In genomic region chr5:118029035-118029408, GRCm38 (mm10) we compare ENCODE assay signal across 8 mouse cellular contexts. TPM values are rescaled to one million over a fixed set of nuclear protein-coding genes. Genes with fewer than 3 reads are reported as not detected.
A peak's percentile ranks its signal among the peaks of the same experiment; 100 is the strongest.
DNase-seq lines count a peak whose midpoint lies in the region; ATAC-seq and TF ChIP-seq lines count a peak whose summit lies in the region.

No protein-coding gene starts in this region.

- 0 out of 2 replicates have a peak, but pooled peaks have one; percentile 10 for TF ChIP-seq POLR2A in cerebellum, adult 2 months (IDR thresholded peaks at IDR 0.05; ENCODE audit: borderline replicate concordance, insufficient read depth, low read length)

- H3K27me3 ChIP-seq in cerebellum, adult 2 months (ENCODE audit: control insufficient read depth, insufficient read depth, low read length): no peaks in the 10 kb centered on the region
- peaks cover 54% of the 10 kb centered on the region for H3K27me3 ChIP-seq in neural tube, embryonic 11.5 days (ENCODE audit: control insufficient read depth, insufficient read depth, low read length)
- peaks cover 64% of the 10 kb centered on the region for H3K27me3 ChIP-seq in limb, embryonic 15.5 days
- peaks cover 23% of the 10 kb centered on the region for H3K27me3 ChIP-seq in stomach, embryonic 14.5 days (ENCODE audit: control insufficient read depth, insufficient read depth, low read length)

- H3K9ac ChIP-seq in neural tube, embryonic 11.5 days (ENCODE audit: low read length): no peak overlapping the region; the same call in 1 of the 2 replicates
- H3K9ac ChIP-seq in limb, embryonic 15.5 days: no peak overlapping the region
- peak overlapping the region; percentile 3; the same call in 1 of the 2 replicates for H3K9ac ChIP-seq in stomach, embryonic 14.5 days (replicated peaks; ENCODE audit: low read depth, low read length)

- DNase-seq in cerebellum, adult 2 months: peak in 1 of 2 experiments; percentile 55
- DNase-seq in neural tube, embryonic 11.5 days (ENCODE audit: low spot score): no peak
- no peak for DNase-seq in neural tube, embryonic 10.5 days (ENCODE audit: extremely low spot score, low spot score)
- DNase-seq in yolk sac, embryonic 10.5 days (ENCODE audit: low spot score): no peak
- no peak for DNase-seq in embryo, embryonic 10 days (ENCODE audit: low spot score)

- peak overlapping the region; percentile 40 for H3K4me2 ChIP-seq in neural tube, embryonic 11.5 days (ENCODE audit: low read depth)
- peak overlapping the region; percentile 100 for H3K4me2 ChIP-seq in limb, embryonic 15.5 days
- peak overlapping the region; percentile 99 for H3K4me2 ChIP-seq in stomach, embryonic 14.5 days (replicated peaks; ENCODE audit: low read depth, low read length)

- peaks cover 33% of the 10 kb centered on the region for H3K4me1 ChIP-seq in cerebellum, adult 2 months (ENCODE audit: control insufficient read depth, insufficient read depth, low read length)
- H3K4me1 ChIP-seq in neural tube, embryonic 11.5 days (ENCODE audit: control insufficient read depth, insufficient read depth, low read length): peaks cover 23% of the 10 kb centered on the region
- H3K4me1 ChIP-seq in limb, embryonic 15.5 days: peaks cover 44% of the 10 kb centered on the region
- H3K4me1 ChIP-seq in stomach, embryonic 14.5 days (ENCODE audit: control insufficient read depth, insufficient read depth, low read length): peaks cover 28% of the 10 kb centered on the region

- H3K27ac ChIP-seq in cerebellum, adult 2 months (ENCODE audit: insufficient read depth, low read length): peak overlapping the region; percentile 80
- H3K27ac ChIP-seq in neural tube, embryonic 11.5 days (ENCODE audit: low read depth, low read length): no peak overlapping the region
- no peak overlapping the region for H3K27ac ChIP-seq in limb, embryonic 15.5 days
- no peak overlapping the region for H3K27ac ChIP-seq in stomach, embryonic 14.5 days (ENCODE audit: low read length)

- no peak for ATAC-seq in cerebellum, adult (ENCODE audit: insufficient number of reproducible peaks, low FRiP score, low TSS enrichment)
- no peak for ATAC-seq in neural tube, embryonic 11.5 days (ENCODE audit: insufficient read depth, low FRiP score, low TSS enrichment)
- no peak for ATAC-seq in limb, embryonic 15.5 days (ENCODE audit: insufficient number of reproducible peaks, low FRiP score, low TSS enrichment, low read depth)
- ATAC-seq in stomach, embryonic 14.5 days (ENCODE audit: insufficient number of reproducible peaks, insufficient read depth, low FRiP score, low read depth): peak; percentile 26; the same call in 1 of the 2 replicates

- peak overlapping the region; percentile 63 for H3K4me3 ChIP-seq in cerebellum, adult 2 months (replicated peaks; ENCODE audit: insufficient read depth, low read depth, low read length)
- H3K4me3 ChIP-seq in neural tube, embryonic 11.5 days (ENCODE audit: low read depth, low read length): peak overlapping the region; percentile 19
- H3K4me3 ChIP-seq in limb, embryonic 15.5 days: peak overlapping the region; percentile 60
- H3K4me3 ChIP-seq in stomach, embryonic 14.5 days (ENCODE audit: low read depth, low read length): peak overlapping the region; percentile 65

- H3K36me3 ChIP-seq in neural tube, embryonic 11.5 days (ENCODE audit: control insufficient read depth, insufficient read depth, low read length): no peaks in the 10 kb centered on the region
- no peaks in the 10 kb centered on the region for H3K36me3 ChIP-seq in limb, embryonic 15.5 days
- H3K36me3 ChIP-seq in stomach, embryonic 14.5 days (ENCODE audit: control insufficient read depth, insufficient read depth, low read length): no peaks in the 10 kb centered on the region

- TF ChIP-seq CTCF in cerebellum, adult 2 months (IDR thresholded peaks at IDR 0.05; ENCODE audit: borderline replicate concordance, insufficient read depth, low read depth, low read length): no peak

- H3K9me3 ChIP-seq in neural tube, embryonic 11.5 days (ENCODE audit: control insufficient read depth, low read length): no peaks in the 10 kb centered on the region
- H3K9me3 ChIP-seq in limb, embryonic 15.5 days: no peaks in the 10 kb centered on the region
- no peaks in the 10 kb centered on the region for H3K9me3 ChIP-seq in stomach, embryonic 14.5 days (ENCODE audit: control insufficient read depth, low read depth, low read length)

- 1% methylated on average over 12 of the region's 12 CpGs for WGBS in cerebellum, adult 2 months
- WGBS in neural tube, embryonic 11.5 days: 7% methylated on average over 12 of the region's 12 CpGs
- 8% methylated on average over 12 of the region's 12 CpGs for WGBS in limb, embryonic 15.5 days
- 4% methylated on average over 12 of the region's 12 CpGs for WGBS in stomach, embryonic 14.5 days

RNA-seq across cellular contexts. Expression of gene Tesc, which starts 1.5 kb away (rescaled TPM):
- 95.4 and 102 TPM in 2 replicates for polyA plus RNA-seq in cerebellum, adult 2 months (2012; rRNA removed)
- polyA plus RNA-seq in neural tube, embryonic 11.5 days (2014; fragmentation: Nextera tagmentation; extraction: Ambion mirVana): 0.46 and 0.76 TPM in 2 replicates
- 25.9 and 27.2 TPM in 2 replicates for polyA plus RNA-seq in limb, embryonic 15.5 days (2015; fragmentation: Nextera tagmentation; extraction: Ambion mirVana)
- polyA plus RNA-seq in stomach, embryonic 14.5 days (2014; fragmentation: Nextera tagmentation; extraction: Ambion mirVana): 15.1 and 18.1 TPM in 2 replicates

RNA-seq across cellular contexts. Expression of gene Fbxo21, which starts 52.5 kb away (rescaled TPM):
- polyA plus RNA-seq in cerebellum, adult 2 months (2012; rRNA removed): 114 and 124 TPM in 2 replicates
- 102 and 107 TPM in 2 replicates for polyA plus RNA-seq in neural tube, embryonic 11.5 days (2014; fragmentation: Nextera tagmentation; extraction: Ambion mirVana)
- 48.5 and 49.2 TPM in 2 replicates for polyA plus RNA-seq in limb, embryonic 15.5 days (2015; fragmentation: Nextera tagmentation; extraction: Ambion mirVana)
- polyA plus RNA-seq in stomach, embryonic 14.5 days (2014; fragmentation: Nextera tagmentation; extraction: Ambion mirVana): 69.3 and 71.7 TPM in 2 replicates

Comparison
In these comparisons a context has a peak if more than half of its experiments do, and no peak if none do; other contexts are left out.
1. H3K4me2 ChIP-seq: peak in every context shown above with its lines; median percentile 100 in limb, embryonic 15.5 days; 99 in stomach, embryonic 14.5 days; 40 in neural tube, embryonic 11.5 days.